Mouse (Mus musculus): ENCODE data around the gene Rapgefl1.

The Rapgefl1 gene

DNA sequence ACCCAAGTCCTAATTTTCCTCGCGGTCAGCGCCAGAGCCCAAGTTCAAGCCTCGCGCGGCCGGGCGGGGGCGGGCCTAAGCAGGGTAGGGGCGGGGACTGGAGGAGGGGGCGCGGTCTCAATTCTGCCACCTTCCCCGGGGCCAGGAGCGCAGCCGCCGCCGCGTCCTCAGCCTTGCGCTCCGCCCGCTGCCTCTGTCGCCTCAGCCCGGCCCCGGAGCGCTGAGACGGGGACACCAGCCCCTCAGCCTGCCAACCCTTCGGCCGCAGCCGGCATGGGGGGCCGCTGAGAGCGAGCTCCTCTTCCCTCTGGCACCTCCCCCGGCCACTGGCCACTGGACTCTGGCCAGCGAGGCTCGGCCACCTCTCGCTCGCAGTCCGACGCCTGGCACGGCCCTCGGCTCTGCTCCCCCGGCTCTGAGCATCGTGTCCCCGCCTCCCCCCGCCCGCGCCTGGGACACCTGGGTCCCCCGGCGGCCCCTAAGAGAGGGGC lies at the start of gene Rapgefl1:
Gene Rapgefl1, plus strand, starts transcription at position 135 of the 491 bp plus-strand sequence.
- DNase-seq (ENCODE audit: low spot score) = peak; percentile 66

DNA sequence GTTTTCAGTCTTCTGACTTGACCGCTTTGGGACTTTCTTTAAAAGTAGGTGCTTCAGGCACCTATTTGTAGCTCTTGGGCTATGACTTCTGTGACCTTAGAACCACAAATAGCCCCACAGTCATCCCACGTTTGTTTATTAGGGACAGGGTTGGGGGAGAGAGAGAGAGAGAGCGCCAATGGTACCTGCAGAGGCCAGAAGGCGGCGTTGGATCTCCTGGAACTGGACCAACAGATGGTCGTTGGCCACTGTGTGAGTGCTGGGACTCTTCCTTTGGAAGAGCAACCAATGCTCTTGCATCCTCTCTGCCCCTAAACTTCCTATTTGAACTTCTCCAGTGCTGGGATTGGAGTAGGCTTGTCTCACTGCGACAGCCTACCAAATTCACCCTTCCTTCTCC lies 49.4 kb upstream of the Rapgefl1 start:
- DNase-seq (ENCODE audit: low spot score) = no peak

DNA sequence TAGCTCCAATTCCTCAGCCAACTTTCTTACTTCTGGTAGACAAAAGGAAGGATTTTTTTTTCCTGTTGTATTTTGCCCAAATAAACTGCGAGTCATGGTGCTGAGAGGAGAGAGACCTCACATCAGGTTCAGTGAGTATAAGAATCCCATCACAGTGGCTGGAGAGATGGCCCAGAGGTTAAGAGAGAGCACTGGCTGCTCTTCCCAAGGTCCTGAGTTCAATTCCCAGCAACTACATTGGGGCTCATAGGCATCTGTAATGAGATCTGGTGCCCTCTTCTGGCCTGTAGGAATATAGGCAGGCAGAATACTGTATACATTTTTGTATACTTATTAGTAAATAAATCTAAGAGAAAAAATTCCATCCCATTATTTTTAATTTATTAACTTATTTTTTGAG lies 48.9 kb upstream of the Rapgefl1 start:
- DNase-seq (ENCODE audit: low spot score) = no peak

DNA sequence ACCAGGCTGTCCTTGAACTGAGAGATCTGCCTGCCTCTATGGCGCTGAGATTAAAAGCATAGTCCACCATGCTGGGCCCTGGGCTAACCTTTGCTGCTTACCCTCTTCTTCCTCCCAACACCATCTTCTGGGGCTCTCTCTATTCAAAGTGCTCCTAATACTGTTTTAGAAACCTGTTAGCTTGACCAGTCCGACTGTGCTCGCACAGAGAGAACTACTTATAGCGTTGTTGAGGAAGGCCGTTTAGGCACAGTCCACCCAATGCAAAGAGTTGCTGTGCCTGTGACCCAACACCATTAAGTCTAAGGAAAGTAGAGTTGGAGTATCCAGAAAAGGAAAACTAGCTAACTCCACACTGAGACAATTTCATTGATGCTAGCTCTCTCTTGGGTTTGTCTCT lies 48.4 kb upstream of the Rapgefl1 start:
- DNase-seq (ENCODE audit: low spot score) = no peak

DNA sequence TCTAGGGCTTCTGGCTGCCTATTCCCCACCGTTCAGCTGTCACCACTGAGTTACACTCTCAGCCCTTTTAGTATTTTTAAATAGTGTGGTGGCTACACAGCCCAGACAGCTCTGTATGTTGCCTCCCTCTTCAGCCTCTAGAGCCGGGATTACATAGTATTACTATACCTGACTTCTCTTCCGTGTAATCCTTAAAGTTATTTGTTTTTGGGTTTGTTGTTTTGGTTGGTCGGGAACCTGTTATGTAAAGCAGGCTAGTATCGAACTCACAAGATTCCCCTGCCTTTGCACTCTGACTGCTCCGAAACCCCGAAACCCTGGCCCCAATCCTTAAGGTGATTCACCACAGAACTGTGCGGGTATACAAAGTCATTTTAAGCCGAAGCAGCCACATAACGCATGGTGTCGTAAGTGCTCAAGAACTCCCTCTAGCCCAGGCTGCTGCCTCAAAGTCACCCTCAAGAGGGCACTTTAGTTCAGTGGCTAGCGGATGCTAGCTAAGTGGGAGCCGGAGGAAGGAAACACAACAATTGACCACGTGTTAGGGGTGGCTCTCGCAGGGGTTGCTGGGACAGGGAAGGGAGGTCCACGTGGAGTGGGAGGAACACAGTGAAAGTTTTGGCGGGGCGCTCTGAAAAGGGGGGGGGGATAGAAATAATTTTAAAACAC lies 47.9 kb upstream of the Rapgefl1 start:
- DNase-seq (ENCODE audit: low spot score) = peak; percentile 92

DNA sequence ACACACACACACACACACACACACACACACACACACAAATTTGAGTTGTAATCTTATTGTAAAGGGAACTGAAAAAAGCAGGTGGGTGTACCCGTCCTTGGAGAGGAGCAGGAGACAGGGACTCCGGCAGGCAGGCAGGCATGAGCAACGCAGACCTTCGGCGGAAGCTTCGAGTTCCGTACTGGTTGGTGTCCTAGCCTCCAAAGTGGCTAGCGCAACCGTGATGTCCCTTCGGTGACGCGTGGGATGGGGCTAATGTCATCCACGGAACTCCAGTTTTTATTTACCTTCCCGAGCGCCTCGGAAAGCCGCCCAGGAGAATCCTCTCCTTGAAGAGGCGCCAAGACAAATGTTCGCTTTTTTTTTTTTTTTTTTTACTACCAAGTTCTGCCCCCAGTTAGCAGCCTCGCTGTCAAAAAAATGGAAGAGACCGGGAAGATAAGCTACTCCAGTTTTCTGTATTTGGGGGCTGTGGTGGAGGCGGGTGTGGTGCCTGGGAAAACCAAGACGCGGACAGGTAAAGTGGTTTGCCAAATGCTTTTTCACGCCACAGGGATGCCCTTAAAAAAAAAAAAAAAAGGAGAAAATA lies 47.3 kb upstream of the Rapgefl1 start:
- no peak for DNase-seq (ENCODE audit: low spot score)

DNA sequence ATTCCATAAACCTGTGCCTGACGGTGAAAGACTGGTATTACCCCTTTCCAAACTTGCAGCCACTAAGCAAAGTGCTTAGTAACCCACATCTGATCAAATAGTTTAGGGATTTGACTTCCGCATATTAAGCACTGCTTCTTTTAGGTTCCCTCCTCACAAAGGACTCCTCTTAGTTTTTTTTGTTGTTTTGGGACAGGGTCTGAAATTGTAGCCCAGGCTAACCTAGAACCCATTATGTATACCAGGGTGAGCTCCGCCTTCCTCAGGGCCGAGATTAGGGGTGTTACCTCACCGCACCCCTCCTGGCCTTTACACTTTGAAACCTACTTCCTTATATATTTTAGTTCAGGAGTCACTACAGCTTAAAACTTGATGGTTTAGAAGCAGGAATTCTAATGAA lies 46.8 kb upstream of the Rapgefl1 start:
- no peak for DNase-seq (ENCODE audit: low spot score)

DNA sequence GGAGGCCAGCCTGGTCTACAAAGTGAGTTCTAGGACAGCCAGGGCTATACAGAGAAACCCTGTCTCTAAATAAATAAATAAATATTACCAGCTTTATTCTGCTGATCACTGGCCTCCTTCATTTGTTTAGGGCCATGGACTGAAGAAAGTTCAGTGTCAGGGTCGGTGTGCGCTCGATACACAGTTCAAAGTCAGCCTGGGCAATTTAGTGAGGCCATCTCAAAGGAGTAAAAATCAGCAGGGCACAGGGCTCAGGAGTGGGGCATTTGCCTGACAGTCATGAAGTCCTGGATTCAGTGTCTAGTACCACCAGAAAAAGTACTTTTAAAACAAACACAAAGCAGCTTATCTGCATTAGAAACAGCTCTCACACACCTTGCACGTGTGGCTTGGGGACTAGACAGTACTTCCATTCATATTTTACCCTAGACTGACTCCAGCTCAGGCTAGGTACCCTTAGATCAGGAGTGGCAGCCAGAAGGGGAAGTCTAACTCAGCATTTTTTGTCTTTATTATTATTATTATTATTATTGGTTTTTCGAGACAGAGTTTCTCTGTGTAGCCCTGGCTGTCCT lies 45.9 kb upstream of the Rapgefl1 start:
- no peak for DNase-seq (ENCODE audit: low spot score)

DNA sequence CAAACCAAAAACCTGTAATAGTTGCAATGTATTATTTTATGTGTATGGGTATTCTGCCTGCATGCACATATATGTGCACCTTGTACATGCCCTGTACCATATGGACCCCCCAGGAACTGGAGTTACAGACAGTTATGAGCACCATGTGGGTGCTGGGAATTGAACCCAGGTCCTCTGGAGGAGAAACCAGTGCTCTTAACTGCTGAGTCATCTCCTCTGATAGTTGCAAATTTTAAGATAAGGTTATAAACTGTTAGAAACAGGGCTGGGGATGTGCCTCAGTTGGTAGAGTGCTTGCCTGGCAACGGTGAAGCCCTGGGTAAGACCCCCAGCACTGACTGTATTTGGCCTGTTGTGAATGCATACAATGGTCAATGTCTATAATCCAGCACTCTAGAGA lies 45.1 kb upstream of the Rapgefl1 start:
- no peak for DNase-seq (ENCODE audit: low spot score)

DNA sequence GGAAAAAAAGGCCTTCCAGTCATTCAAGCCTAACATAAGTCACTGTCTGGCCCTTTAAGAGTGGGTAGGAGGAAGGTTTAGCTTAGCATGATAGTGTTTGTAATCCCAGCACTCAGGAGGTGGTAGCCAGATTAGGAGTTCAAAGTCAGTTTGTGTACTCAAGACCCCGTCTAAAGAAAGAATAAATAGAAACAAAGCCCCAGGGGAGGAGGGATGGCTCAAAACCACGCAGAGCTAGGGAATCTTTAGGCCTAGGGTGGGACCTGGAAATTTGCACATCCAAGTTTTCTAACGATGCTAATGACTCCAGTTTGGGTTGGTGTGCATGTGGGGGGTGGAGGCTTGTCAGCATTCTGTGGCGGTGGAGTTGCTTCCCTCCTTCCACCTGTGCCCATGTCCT lies 44.5 kb upstream of the Rapgefl1 start:
- DNase-seq (ENCODE audit: low spot score) = no peak

DNA sequence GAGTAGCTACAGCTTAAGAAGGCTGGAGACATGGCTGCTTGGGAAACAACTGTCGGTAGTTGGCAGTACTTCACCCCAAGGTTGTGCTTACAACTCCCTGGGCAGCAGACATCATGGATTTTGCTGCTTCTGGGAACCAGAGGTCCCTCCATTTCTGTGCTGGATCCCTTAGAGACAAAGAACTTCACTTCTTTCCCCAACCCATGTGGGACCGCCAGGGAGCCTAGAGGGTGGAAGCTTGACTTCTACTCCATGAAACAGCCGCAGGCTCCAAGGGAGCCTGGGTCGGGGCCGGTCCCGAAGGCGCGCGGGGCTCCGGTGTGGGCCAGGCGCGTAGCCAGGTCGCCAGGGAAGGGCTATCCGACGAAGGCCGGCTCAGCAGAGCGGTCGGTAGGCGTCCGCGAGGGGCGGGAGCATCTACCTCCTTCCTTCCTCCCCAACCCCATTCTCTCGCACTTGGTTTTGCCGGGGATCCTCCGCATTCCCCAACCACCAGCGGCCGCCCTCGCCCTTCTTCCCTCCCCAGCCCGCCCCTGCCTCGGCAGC lies 42.0 kb upstream of the Rapgefl1 start:
- no peak for DNase-seq (ENCODE audit: low spot score)

DNA sequence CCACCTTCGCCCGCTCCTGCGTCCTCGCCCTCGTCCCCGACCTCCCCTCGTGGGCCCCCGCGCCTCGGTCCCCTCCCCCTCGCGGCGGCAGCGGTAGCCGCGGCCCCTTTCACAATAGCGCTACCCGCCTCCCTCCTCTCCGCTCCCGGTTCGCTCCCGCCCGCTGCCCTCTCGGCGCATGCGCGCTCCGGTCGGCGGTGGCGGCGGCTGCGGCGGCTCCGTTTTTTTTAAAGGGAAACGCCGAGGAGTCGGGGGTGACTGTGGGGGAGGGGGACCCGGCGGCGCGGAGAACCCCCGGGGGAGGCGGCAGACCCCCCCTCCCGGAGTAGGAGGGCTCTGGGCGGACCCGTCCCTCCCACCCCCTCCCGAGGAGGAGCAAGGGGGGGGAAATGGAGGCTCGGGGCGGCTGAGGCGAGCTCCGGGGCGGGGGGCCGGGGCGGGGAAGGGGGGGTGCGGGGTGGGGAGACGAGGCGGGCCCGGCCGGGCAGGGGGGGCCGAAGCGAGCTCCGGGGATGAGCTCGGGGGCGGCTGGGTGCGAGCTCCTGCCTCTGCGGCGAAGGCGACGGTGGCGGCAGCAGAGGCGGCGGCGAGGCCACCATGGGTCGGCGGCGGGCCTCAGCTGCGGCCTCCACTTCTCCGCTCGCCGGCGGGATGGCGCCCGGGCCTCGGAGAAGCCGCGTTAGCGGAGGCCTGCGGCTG lies 41.4 kb upstream of the Rapgefl1 start, which contains the start of gene Msl1:
Gene Msl1, plus strand, starts transcription at position 502 of the 699 bp plus-strand sequence.
- DNase-seq (ENCODE audit: low spot score) = peak; percentile 87

DNA sequence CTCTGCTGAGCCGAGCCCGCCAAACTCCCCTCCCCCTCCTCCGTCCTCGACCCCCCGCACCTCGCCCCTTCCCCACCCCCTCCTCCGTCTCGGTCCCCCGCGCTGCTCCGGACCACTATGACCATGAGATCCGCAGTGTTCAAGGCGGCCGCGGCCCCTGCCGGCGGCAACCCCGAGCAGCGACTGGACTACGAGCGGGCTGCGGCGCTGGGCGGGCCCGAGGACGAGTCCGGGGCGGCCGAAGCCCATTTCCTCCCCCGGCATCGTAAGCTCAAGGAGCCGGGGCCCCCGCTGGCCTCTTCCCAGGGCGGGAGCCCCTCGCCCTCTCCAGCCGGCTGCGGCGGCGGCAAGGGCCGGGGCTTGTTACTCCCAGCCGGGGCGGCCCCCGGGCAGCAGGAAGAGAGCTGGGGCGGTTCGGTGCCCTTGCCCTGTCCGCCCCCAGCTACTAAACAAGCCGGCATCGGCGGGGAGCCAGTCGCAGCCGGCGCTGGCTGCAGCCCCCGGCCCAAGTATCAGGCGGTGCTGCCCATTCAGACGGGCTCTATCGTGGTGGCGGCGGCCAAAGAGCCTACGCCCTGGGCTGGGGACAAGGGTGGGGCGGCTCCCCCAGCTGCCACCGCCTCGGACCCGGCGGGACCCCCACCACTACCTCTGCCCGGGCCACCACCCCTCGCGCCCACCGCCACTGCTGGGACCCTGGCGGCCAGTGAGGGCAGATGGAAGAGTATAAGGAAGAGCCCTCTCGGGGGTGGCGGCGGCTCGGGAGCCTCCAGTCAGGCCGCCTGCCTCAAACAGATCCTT lies 40.7 kb upstream of the Rapgefl1 start:
- DNase-seq (ENCODE audit: low spot score) = no peak

DNA sequence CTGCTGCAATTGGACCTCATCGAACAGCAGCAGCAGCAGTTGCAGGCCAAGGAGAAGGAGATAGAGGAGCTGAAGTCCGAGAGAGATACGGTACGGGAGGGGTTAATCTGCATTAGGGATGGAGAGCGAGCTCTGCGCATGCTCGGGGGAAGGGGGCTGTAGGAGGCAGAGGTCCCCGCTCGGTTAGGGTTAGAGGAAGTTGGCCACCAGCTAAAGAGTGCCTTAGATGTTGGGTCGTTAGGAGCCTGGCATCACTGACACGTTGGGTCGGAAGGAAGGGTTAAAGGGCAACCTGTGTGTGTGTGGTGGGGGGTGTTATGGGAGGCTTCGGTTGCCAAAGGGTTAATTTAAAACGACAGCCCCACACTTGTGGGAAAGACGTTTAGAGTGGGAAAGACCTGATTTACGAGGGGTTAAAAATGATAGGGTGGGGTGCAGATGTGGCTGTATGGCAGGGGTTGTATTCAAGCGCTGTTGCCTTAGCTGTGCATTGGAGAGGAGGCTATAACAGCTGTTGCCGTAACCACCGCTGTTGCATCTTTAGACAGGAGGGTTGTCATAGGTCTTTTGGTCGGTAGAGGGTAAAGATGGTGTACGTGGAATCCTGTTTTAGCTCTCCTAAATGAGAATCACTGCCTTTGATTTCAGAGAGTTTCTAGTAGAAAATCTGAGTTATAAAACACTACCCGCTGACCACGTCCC lies 39.9 kb upstream of the Rapgefl1 start:
- no peak for DNase-seq (ENCODE audit: low spot score)

DNA sequence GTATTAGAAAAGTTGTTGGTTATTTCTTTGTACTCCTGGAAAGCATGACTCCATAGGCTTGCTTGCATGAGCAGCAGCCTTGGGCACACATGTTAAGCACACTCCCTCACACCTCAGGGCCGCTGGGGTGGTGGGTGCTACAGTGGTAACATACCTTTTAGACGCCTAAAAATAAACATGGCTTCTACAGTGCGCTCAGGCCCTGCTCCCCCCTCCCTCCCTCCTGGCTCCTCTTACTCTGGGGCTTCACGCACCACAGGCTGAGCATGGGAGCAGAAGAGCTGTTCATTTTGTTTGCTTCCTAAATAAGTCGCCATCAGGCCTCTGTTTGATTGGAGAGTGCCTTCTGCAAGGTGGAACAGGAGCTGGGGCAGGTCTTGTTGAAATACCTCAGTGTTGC lies 39.3 kb upstream of the Rapgefl1 start:
- DNase-seq (ENCODE audit: low spot score) = no peak

DNA sequence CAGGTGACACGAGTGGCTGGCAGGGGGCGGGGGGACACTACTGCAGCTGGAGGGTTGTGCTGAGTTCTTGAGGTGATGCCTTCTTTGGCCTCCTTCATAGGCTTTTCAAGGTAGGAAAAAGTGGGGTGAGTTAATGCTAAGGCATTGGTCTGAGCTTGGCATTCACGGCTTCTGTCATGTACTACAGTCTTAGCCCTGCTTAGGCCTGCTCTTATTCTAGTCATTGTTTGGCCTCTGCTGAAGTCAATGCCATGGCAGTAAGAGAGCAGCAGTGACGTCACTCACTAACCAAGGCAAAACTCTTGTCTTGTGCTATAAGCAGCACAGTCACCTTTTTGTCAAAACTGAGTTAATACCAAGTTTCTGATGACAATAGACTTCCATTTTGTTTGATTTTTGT lies 38.7 kb upstream of the Rapgefl1 start:
- no peak for DNase-seq (ENCODE audit: low spot score)

DNA sequence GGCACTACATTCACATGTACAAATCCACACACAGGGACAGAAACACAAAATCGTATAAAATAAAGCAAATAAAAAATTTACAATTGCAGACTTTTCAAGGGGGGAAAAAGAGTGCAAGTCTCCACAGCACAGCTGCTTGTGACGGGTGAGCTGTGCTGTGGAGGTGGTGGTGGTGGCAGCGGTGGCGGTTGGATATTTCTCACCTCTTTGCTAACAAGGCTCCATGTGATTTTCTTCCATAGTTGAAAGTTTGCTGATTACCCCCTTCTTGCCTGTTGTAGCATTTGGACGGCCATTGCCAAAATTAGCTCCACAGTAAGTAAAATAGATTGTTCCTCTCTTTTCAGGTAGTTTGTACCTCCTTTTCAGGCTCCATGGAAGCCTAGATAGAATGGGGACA lies 32.0 kb upstream of the Rapgefl1 start, which contains the start of gene Casc3:
Gene Casc3, plus strand, starts transcription at position 301 of the 400 bp plus-strand sequence.
- no peak for DNase-seq (ENCODE audit: low spot score)

DNA sequence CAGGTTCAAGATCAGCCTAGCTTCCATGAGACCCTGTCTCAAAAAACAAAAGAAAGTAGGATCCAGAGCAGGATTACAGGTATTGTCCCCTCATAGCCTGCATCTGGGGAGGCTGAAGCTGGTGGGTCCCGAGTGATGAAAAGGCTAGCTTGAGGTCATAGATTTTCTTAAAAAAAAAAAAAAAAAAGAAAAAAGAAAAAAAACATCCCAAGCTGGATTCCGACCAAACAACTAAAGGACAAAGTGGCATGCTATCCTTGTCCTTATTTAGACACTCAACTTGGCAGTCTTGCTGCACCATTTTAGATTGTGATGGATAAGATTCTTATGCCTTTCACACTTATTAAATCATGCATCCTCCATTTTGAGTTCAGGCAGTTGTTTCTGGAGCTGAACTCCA lies 28.2 kb upstream of the Rapgefl1 start:
- no peak for DNase-seq (ENCODE audit: low spot score)

DNA sequence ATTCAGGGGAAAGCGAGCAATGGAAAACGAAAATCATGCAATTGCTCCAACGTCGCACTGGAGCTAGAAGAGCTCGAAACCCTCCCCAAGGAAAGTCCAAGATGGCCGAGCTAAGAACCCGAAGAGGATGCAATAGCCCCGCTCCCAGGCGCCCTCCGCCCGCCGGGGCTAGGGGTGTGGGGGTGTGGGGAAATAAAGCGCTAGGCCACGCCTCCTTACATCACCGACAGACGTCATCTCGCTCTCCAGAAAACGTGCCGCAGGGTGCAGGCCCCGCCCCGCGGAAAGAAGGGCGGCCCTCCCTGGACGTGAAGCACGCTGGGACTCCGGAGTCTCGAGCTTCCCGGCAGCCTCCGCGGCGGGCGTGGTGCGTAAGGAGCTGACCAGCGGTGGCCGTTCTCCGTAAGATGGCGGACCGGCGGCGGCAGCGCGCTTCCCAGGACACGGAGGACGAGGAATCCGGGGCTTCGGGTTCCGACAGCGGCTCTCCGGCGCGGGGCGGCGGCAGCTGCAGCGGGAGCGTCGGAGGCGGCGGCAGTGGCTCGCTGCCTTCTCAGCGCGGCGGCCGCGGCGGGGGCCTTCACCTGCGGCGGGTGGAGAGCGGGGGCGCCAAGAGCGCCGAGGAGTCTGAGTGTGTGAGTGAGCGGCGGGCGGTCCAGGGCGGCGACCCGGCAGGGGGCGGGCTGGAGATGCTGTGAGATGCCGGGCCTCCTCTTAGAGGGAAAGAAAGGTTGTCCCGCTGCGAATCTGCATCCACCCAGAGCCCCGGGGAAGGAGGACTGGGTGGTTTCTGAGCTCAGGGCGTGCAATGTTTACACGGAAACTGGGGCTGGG lies 26.9 kb upstream of the Rapgefl1 start:
- DNase-seq (ENCODE audit: low spot score) = peak; percentile 98

DNA sequence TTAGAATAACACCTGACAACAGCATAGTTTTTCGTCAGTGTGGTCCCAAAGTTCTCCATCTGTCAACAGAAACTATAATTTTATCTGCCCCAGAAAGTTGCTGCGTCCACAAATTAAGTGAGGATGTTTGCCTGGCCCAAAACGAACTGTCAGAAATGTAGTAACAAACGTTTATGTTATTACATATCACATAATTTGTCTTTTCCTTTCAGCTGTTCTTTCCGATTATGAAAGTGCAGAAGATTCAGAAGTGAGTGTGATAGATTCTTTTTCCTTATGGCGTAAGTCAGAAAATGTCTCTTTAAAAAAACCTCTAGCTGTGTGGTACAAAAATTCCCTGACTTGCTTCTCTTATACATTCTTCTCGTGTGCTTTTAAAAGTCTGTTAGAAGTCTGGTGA lies 25.9 kb upstream of the Rapgefl1 start:
- no peak for DNase-seq (ENCODE audit: low spot score)
